Mouse (Mus musculus): ENCODE results near the gene Ctf2.

DNA sequence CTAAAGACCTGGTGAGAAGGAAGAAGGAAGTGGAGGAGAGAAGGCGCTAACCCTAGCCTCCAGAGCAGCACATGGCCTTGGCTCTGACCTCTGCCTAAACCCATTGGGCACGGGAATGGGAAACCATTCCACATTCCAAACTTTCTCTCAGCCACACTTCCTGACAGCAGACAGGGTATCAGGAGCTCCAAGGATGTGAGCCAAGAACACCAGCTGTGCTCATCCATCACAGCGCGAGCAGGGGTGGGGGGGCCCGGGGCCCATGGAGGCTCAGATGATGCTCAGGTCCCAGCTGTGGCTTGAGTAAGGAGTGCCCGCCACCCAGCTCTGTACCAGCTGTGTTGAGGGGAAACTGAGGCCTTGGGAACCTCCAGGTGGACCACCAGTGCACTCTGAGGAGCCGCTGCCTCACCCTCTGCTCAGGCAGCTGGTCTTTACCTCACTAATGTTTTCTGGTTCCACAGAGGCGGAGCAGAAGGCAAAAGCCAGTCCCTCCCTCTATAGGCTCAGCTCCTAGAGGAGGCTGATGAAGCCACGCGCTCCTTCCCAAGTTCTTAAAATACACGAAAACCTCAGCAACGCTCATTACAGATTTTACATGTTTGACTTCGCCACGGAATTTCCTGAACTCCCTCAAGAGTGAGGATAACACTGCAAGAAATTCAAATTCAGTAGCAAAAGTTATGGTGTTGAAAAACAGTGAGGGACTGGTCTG lies 46.5 kb downstream of the Ctf2 start:
- TF ChIP-seq CTCF (IDR thresholded peaks at IDR 0.05; ENCODE audit: low read depth) (no peak), EP300 (optimal IDR thresholded peaks at IDR 0.05) (no peak)
